Mouse (Mus musculus) hindbrain, postnatal 0 days (tissue): ENCODE measurements around the gene BC030867. TPM values are rescaled to one million over a fixed set of nuclear protein-coding genes. Genes with fewer than 3 reads are reported as not detected.

ENCODE experiments used
- ATAC-seq: fragments of 200-750 bp; cut with Nextera tagmentation; 2 replicates; pipeline ENCODE4 v1.8.0; 2017; ENCODE audit warnings: mild to moderate bottlenecking, moderate TSS enrichment, moderate library complexity
- DNase-seq: peaks from one replicate; pipeline ENCODE4 v3.0.0-alpha.2; 2015; ENCODE audit warnings: low spot score
- H3K27ac ChIP-seq: fragments of 300-500 bp; sonication (generic); 2 replicates; pipeline ENCODE4 v1.5.1; 2014; ENCODE audit warnings: mild to moderate bottlenecking
- H3K27me3 ChIP-seq: fragments of 300-500 bp; sonication (generic); 2 replicates; pipeline ENCODE4 v1.6.1; 2014; ENCODE audit warnings: low read length, mixed read lengths; ENCODE audit not compliant: insufficient read depth
- H3K36me3 ChIP-seq: fragments of 300-500 bp; sonication (generic); 2 replicates; pipeline ENCODE4 v1.6.1; 2014; ENCODE audit warnings: low read length, mixed read lengths; ENCODE audit not compliant: insufficient read depth
- H3K4me1 ChIP-seq: fragments of 300-500 bp; sonication (generic); 2 replicates; pipeline ENCODE4 v1.6.1; 2014; ENCODE audit warnings: antibody characterized with exemption, low read length, mixed read lengths; ENCODE audit not compliant: insufficient read depth
- H3K4me2 ChIP-seq: fragments of 300-500 bp; sonication (generic); 2 replicates; pipeline ENCODE4 v1.6.1; 2014; ENCODE audit warnings: low read depth, mild to moderate bottlenecking, low read length, moderate library complexity, mixed read lengths
- H3K4me3 ChIP-seq: fragments of 300-500 bp; sonication (generic); 2 replicates; pipeline ENCODE4 v1.5.1; 2014; ENCODE audit warnings: low read length
- H3K9ac ChIP-seq: fragments of 300-500 bp; sonication (generic); replicated peaks from 2 replicates; pipeline ENCODE4 v1.6.1; 2014; ENCODE audit warnings: mild to moderate bottlenecking, low read length, moderate library complexity, mixed read lengths
- H3K9me3 ChIP-seq: fragments of 300-500 bp; sonication (generic); 2 replicates; pipeline ENCODE4 v1.6.1; 2016; ENCODE audit warnings: low read length, mixed read lengths
- CTCF ChIP-seq: IDR thresholded peaks from 2 replicates; pipeline ENCODE4 v1.5.1; 2016; ENCODE audit warnings: antibody characterized with exemption, control low read depth, low read depth
- WGBS: fragments of 180-500 bp; shearing (Covaris S2); extraction: QIAGEN DNeasy Blood & Tissue Kit; methylation state at CpG from one replicate; pipeline ENCODE4 v1.1.7; 2014; 5-methylcytosine and 5-hydroxymethylcytosine counted together
- polyA plus RNA-seq: library from polyadenylated mRNA; unstranded; fragments of >200 nt; fragmentation: Nextera tagmentation; extraction: Ambion mirVana; gene quantifications from 2 replicates; pipeline ENCODE4 v1.2.1, GENCODE M21; 2015
- total RNA-seq: library from RNA; depleted of rRNA; stranded (reverse); fragments of >200 nt; gene quantifications from 2 replicates; pipeline ENCODE4 v1.2.3, GENCODE M21; 2014

The BC030867 gene
- total and polyA plus RNA-seq, 2 experiments from 2014 or later, result 2.3 to 2.4 TPM

GRCm38 (mm10) chr11:102209742-102210141, 38.9 kb upstream of the BC030867 start:
- peaks cover 17% of the 10 kb centered on the region for H3K4me1 ChIP-seq

GRCm38 (mm10) chr11:102210185-102210584, 38.5 kb upstream of the BC030867 start:
- no peak for TF ChIP-seq CTCF
- no peak overlapping the region for H3K4me3 ChIP-seq
- ATAC-seq (no peak), DNase-seq (no peak)
- H3K4me1 ChIP-seq, result peaks cover 20% of the 10 kb centered on the region
- WGBS, result 69% methylated on average over 3 of the region's 3 CpGs
- H3K9me3 ChIP-seq, result no peaks in the 10 kb centered on the region
- no peaks in the 10 kb centered on the region for H3K27me3 ChIP-seq
- H3K36me3 ChIP-seq, result peaks cover 8% of the 10 kb centered on the region
- H3K4me2 ChIP-seq, result no peak overlapping the region
- no peak overlapping the region for H3K27ac ChIP-seq
- H3K9ac ChIP-seq, result no peak overlapping the region

More at GRCm38 (mm10) chr11:102209742-102210141, 38.9 kb upstream of the BC030867 start:
- Histone ChIP-seq H3K4me2 (no peak overlapping the region), H3K9ac (no peak overlapping the region), H3K36me3 (peaks cover 10% of the 10 kb centered on the region), H3K27ac (0 out of 2 replicates have a peak overlapping the region, but pooled peaks have one; percentile 32), H3K4me3 (no peak overlapping the region), H3K9me3 (no peaks in the 10 kb centered on the region), H3K27me3 (no peaks in the 10 kb centered on the region)
- ATAC-seq (0 out of 2 replicates have a peak, but pooled peaks have one; percentile 27), DNase-seq (peak; percentile 70)
- WGBS, result 16% methylated on average over 2 of the region's 2 CpGs
- peak; percentile 78 for TF ChIP-seq CTCF

- Histone ChIP-seq H3K4me1 (peaks cover 28% of the 10 kb centered on the region), H3K36me3 (peaks cover 7% of the 10 kb centered on the region), H3K9ac (no peak overlapping the region), H3K27ac (no peak overlapping the region), H3K9me3 (no peaks in the 10 kb centered on the region), H3K4me2 (no peak overlapping the region), H3K4me3 (no peak overlapping the region), H3K27me3 (no peaks in the 10 kb centered on the region)
- whole genome bisulfite sequencing, result 72% methylated on average over 5 of the region's 5 CpGs
- DNase-seq (no peak), ATAC-seq (no peak)
- no peak for TF ChIP-seq CTCF
These were observed 37.7 kb upstream of the BC030867 start for GRCm38 (mm10) chr11:102211011-102211410.

DNA sequence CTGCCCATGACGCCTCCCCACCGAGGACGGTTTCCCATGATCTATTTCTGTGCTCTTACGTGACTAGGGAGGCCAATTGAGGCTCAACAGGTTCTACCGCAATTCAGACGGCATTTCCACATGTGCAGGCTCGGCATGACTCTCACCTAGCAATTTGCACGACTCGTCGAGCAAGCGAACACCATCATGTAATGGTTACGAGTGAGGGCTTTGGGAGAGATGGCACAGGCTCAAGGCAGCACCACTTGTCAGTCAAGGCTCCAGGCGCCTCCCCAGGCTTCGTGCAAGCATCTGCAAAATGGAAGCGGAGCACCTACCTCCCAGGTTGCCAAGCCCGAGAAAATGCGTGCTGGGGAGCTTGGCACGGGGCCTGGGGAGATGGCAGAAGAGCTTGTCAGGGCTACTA, 36.7 kb upstream of the BC030867 start:
- DNase-seq, result no peak
- H3K4me1 ChIP-seq, result peaks cover 32% of the 10 kb centered on the region
- H3K36me3 ChIP-seq, result no peaks in the 10 kb centered on the region
- H3K9me3 ChIP-seq, result no peaks in the 10 kb centered on the region
- no peak for ATAC-seq
- no peak overlapping the region for H3K27ac ChIP-seq
- no peaks in the 10 kb centered on the region for H3K27me3 ChIP-seq
- H3K9ac ChIP-seq, result no peak overlapping the region
- H3K4me3 ChIP-seq, result no peak overlapping the region
- 43% methylated on average over 18 of the region's 18 CpGs for WGBS
- H3K4me2 ChIP-seq, result no peak overlapping the region
- no peak for TF ChIP-seq CTCF

DNA sequence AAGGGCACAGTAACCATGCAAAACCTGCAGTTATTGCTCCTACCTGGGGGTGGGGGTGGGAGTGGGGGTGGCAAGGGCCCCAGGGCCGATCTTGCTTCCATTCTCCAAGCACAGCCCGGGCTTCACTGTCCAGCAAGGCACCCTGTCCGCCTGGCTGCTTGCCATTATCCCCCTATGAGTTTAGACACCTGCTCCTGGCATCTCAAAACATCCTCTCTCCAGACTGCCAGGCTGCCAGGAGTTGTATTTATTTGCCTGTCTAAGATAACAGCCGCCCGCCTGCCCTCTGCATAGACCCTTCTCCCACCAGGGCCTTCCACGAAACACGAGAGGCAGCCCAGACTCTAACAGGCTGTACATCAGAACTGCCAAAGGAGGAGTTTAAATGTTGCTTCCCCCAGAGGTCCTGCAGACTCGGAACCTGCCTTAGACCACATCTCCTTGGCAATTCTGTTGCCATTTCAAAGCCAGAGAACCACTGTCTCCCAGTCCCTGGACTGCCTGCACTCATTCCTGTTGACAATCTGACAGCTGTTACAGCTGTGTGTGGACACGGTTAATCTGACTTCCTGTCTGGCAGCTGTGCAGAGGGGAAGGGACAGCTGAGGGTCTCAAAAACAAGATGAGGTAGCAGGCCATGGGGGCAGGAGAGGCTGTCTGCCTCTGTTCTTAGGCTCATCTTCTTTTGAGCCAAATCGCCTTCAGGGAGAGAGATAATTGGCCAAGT, 34.1 kb upstream of the BC030867 start:
- WGBS, result 44% methylated on average over 10 of the region's 10 CpGs
- no peak for TF ChIP-seq CTCF
- ATAC-seq (no peak), DNase-seq (no peak)
- H3K4me1 ChIP-seq, result peaks cover 49% of the 10 kb centered on the region
- H3K4me3 ChIP-seq, result no peak overlapping the region
- no peaks in the 10 kb centered on the region for H3K36me3 ChIP-seq
- no peaks in the 10 kb centered on the region for H3K27me3 ChIP-seq
- H3K27ac ChIP-seq, result no peak overlapping the region
- H3K9ac ChIP-seq, result no peak overlapping the region
- H3K9me3 ChIP-seq, result no peaks in the 10 kb centered on the region
- H3K4me2 ChIP-seq, result no peak overlapping the region

- Histone ChIP-seq H3K27me3 (no peaks in the 10 kb centered on the region), H3K4me3 (no peak overlapping the region), H3K9me3 (no peaks in the 10 kb centered on the region), H3K4me2 (no peak overlapping the region), H3K9ac (no peak overlapping the region), H3K27ac (peak overlapping the region; percentile 41; the same call in 1 of the 2 replicates), H3K4me1 (peaks cover 51% of the 10 kb centered on the region), H3K36me3 (no peaks in the 10 kb centered on the region)
- no peak for DNase-seq
- ATAC-seq, result no peak
- TF ChIP-seq CTCF, result no peak
- WGBS, result 75% methylated on average over 11 of the region's 11 CpGs
These were observed 33.2 kb upstream of the BC030867 start for GRCm38 (mm10) chr11:102215511-102215910.
